Mouse (Mus musculus): ENCODE results near the gene Cldn34b3.
"Not testable (repeated sequence)": the region's sequence is repeated elsewhere in the genome, so short reads cannot be mapped to it uniquely, and the experiment has no call there.

Cldn34b3 gene

GRCm38 (mm10) chrX:76264004-76264403 lies at the start of gene Cldn34b3:
TSS of gene Cldn34b3 (plus strand) at chrX:76264304.
- DNase-seq = not testable (repeated sequence)

All from liver (tissue).